Mouse (Mus musculus): ENCODE measurements around the gene Klhl3. TPM values are rescaled to one million over a fixed set of nuclear protein-coding genes. Genes with fewer than 3 reads are reported as not detected.

Klhl3 gene
- total RNA-seq, 2 experiments from 2014 or later, result 50.4 to 52.7 TPM

DNA sequence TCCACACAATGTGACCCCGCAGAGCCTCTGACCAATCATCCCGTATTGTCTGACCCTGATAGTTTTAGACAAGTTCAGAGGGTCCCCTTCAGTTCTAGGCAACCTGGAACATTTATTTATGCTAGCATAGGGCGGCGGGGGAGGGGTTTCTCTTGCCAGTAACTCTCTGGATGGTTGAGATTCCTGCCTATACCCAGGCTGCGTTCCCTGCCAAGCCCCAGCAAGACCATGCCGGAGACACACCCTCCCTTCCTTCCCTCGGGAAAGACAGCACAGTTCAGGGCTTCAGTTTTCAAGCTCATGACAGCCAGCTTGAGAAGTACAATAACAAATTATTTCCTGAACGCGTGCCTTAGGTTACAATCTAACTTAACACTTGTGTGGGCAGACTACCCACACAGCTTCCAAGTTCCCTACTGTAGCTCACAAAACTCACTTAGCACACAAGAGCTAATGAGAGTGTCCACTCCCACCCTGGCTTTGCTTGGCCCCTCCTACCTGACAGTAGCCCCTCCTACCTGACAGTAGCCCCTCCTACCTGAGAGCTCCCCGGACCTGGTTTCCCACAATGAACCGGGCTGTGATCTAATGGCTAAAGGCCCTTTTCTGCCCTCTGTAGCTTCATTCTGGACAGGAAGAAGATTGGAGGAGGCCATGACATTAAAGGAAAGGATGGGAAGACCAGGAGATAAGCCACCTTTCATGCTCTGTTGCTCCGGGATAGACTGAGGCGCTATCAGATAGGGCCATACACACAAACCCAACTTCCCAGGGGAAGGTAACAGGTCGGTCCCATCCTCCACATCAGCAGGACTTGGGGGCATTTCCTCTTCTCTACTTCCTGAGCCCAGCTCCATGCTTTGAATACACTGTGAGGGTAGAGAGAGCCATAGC lies 46.6 kb downstream of the Klhl3 start:
- DNase-seq, result no peak

DNA sequence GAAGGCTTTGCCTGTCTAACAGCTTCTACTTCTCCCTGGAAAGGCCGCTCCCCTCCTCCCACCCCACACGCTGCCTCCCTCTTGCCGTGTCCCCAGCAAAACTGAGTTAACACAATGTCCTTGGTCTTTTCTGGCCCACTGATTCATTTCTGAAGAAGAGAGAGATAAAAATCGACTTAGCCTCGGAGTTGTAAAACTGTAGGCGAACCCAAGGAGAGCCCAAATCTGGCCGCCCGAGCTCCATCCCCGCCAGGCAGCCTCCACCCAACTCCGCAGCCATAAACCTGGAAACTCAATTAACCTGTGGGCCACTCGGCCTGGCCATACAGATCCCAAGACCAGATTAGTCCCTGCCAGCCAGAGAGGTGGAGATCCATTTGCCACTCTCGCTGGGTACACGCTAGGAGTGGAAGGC lies 47.3 kb downstream of the Klhl3 start:
- no peak for DNase-seq

DNA sequence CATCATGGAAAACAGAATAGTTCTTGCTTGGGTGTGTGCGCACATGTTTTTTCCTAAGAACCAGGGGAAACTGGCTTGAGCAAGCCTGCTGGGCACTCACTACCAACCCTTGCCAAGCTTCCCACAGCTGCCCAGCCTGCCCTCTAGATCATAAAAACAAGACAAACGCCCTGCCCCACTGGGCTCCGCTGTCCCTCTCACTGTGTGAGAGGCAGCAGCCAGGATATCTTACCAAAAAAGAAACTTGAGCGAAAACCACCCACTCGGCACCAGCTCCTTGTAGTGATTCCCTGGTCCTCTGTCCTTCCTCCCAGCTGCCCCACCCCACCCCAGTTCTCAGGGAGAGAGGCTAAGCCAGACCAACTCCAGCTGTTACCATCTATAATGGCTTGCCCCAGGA lies 48.1 kb downstream of the Klhl3 start:
- DNase-seq, result no peak

DNA sequence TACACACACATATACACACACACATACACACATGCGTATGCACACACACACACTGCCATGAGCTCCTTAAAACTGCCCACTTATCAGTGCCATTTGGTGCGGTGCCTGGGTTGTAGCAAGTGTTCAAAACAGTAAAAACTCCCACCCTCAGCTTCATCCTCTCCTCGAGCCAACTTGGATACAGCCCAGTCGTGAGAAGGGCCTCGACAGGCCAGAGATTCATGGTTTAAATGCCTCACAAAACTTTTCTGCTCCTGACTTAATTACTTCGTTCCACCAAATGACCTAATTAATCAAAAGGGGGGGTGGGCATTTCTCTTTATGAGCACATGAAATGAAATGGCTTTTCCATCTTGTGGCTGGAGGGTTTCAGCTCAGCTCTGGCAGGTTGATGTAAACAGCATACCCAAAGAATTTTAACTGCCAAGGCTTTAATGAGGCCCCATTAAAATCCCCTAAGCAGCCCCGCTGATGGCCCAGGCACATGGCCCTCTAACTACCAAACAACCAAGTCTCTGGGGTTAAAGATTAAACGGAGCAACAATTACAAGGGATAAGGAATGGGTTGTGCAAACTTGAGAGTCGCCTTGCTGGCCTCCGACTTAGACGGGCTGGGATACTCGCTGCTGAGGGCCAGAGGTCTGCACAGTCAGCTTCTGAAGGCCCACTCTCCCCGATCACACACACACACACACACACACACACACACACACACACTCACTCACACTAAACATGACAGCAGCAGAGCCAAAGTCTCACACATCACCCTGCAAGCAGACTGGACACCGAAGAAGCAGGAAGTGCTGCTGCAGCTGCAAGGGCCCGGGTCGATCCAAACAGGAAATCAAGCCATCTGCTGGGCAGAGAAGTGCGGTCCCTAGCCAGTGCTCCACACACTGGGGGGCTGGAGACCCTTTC lies 55.2 kb downstream of the Klhl3 start:
- DNase-seq, result no peak

DNA sequence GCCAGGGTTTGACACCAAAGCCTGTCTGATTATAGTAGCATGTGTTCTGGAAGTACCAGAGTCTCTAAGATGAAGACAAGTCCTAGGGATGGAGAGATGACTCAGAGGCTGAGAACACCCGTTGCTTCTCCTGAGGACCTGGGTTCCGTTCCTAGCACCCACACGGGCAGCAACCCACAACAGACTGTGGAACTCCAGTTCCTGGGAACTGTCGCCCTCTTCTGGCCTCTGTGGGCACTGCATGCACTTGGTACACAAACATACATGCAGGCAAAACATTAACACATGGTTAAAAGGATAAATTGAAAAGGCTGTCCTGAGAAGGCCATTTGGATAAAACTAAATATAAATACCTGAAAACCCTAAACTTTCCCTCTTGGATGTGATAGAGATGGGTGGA lies 56.8 kb downstream of the Klhl3 start:
- DNase-seq, result no peak

DNA sequence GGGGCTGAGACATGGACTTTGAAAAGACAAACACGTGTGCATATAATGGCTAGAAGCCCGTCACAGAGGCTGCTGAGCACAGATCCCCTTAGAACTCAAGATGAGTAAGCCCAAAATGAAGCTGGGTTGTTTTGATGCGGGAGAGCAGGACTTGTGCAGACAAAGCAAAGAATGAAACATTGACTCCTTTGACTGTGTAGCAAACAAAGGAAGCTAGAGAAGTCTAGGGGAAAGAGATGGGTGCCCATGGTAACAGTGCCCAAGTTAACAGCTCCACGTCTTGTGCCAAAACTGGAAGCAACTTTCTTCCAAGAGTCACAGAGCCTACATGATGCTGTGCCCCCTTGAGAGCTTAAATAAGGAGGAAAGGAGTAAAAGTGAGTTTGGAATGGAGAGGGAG lies 59.8 kb downstream of the Klhl3 start:
- no peak for DNase-seq

DNA sequence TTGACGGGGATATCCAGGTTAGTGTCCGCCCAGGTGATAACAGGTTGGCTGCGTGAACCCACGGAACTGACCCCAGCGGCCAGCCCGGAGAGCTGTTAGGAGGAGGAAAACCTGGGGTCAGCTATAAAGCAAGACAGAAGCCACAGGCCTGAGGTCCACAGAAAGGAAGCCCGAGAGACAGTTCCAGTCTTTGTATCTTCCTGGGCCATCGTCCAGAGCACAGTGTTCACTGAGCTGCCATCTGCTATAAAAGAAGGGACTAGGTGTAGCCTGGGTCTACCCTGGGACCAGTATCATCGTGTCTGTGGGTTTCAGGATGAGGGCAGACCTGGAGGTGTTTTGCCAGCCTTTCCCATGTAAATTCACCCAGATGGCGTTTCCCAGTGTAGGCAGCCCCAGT lies 61.7 kb downstream of the Klhl3 start:
- no peak for DNase-seq

DNA sequence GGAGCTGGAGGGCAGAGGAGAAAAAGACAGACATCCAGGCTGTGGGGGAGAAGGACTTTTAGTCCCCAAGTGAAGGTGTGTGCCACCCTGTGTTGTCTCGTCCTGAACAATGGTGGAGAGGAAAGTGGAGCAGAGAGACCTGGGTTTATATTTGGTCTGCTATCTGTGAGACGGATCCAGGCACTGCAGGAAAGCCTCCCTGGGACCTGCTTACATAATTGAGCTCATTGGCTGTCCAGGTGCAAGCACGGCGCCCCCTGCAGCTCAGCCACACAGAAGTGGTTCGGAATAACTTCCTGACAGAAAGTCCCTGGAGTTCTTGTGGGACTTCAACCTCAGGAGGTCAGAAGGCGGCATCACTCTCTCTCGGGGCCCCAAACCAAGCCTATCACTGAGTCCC lies 62.1 kb downstream of the Klhl3 start:
- DNase-seq, result no peak

DNA sequence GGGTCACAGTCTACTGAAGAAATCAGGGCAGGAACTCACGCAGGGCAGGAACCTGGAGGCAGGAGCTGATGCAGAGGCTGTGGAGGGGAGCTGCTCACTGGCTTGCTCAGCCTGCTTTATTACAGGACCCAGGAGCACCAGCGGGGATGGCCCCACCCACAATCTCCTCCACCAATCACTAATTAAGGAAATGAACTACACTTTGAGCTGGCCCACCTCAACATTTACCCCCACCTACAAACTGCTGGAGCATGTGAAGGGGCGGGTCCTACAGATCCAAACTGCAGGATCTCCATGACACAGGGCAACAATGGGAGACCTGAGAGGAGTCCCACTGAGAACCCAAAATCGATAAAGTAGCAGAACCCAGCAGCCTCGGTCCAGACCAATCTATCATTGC lies 64.3 kb downstream of the Klhl3 start:
- no peak for DNase-seq

DNA sequence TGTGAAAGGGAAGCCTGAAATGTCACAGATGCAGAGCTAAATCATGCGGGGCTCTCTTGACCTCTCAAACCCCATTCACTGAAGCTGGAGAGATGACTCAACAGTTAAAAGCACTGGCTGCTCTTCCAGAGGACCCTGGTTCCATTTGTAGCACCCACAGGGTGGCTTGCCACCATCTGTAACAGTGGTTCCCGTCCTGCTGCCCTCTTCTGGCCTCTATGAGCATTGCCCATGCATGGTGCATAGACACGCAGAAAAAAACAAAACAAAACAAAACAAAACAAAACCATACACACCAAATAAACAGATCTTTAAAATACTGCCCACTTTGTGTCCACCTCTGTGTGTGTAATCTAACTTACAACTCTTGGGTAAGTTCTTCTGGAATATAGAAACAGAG lies 65.3 kb downstream of the Klhl3 start:
- DNase-seq, result no peak

DNA sequence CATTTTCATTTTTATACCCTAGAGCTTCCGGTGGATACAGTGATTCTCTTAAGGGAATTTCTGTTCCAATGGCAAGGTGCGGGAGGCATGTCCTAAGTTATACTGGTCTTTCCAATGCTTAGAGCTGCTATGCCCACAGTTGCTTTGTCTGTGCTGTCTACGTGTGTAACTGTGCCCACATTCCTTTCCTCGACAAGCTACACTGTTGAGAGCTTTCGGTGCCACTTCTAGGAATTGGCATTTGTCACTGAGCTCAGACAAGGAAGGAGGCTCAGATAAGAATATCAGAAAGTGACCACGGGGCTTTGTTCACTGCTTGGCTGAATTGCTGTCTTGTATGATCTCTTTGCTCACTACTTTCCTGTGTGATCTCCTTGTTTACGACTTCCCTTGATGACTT lies 67.2 kb downstream of the Klhl3 start:
- DNase-seq, result no peak

DNA sequence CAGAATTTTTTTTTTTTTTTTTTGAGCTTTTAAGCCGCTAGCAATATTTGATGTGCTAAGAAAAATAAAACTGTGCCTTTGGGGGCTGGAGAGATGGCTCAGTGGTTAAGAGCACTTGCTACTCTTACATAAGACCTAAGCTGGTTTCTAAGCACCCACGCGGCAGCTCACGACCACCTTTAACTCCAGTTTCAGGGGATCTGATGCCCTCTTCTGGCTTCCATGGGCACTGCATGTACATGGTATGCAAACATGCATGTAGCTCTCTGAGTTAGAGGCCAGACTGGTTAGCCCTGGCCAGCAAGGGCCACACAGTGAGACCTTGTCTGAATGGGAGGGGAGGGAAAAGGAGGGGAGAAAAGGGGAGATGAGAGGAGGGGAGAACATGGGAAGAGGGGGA lies 68.1 kb downstream of the Klhl3 start:
- no peak for DNase-seq

DNA sequence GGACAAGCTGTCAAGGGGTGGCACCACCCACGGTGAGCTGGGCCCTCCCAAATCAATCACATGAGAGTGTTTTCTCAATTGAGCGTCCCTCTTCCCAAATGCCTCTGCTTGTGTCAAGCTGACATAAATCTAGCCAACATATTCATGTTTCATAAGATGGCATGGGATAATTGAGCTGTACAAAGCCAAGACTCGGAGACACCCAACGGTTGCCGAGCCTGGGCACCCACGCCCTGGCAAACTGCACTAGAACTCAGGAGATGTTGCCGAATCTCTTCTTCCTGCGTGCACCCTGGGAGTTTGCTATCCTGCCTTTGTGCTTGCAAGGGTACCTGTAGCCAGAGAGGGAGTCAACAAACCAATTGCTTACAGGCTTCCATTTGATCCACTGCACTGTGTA lies 70.1 kb downstream of the Klhl3 start:
- DNase-seq, result no peak

DNA sequence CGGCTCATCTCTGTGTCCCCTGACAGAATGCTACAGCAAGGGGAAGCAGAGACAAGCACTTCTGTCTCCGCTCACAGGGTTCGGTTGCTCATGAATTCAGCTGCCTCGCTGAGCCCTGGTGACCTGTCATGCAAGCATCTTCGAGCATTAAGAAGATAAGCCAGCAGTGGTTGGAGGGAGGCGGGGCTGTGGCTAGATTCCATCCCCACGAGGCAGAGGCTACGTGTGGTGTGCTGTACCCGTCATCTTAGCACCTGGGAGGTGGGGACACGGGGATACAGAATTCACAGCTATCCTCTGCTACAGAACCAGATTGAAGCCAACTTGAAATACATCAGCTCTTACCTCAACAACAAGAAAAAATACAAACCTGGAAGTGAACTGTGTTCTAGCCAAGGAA lies 73.3 kb downstream of the Klhl3 start:
- DNase-seq, result no peak

DNA sequence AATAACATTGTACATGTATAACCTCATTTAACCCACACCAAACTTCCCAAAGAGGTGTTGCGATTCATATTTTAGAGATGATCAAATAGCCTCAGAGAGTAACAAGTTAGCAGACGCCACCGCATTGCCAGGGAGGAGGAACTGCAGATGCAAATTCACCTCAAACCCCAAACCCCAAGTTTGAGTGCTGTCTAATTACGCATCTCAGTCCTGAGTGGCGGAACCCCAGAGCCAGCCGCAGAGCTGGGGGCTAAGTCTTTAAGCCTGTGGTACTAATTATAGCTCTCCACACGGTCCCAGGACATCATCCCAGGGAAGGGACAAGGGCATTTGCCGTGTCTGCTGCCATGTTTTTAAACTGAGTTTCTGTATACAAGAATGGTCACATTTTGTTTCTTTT lies 75.9 kb downstream of the Klhl3 start:
- no peak for DNase-seq

DNA sequence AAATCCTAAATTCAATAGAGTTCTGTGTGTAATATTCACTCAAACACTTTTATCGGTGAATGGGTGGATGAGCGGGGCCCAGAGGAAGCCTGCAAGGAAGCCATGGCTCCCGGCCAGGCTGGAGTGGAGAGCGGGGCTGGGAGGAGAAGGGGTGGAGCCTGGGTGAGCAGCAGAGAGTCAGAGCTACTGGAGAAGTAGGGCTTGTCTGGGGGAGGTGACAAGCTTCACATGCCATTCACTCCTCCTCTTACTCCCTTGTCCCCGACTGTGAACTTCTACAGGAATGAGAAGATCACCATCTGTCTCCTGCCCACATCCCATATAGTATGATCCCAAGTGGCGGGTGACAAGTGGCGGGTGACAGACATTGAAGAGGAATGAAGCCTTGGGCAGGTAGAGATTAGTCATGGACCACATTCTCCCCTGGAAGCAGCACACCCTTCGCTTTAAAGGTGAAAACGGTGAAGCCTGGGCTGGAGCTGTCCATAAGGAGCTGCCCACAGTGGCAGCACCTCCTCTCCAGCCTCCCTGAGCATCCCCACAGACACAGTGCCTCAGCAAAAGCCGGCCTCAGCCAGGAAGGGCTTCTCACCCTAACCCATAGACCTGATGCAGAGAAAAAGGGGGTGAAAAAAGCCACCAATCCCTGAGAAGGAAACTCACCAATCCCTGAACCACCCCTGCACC lies 77.8 kb downstream of the Klhl3 start:
- DNase-seq, result peak; percentile 59 to 67

DNA sequence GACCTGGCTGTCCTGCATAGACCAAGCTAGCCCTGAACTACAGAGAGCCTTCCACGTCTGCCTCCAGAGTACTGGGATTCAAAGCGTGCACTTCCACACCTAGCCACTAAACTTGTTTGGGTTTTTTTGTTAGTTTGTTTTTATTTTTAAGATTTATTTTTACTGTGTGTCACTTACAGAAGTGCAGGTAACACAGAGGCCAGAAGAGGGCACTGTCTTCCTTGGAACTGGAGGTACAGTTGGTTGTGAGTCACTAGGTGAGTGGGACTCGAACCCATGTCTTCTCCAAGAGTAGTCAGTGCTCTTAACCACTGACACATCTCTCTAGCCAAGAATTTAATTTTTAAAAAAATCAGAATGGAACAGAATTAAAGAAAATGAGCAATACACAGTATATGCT lies 78.4 kb downstream of the Klhl3 start:
- DNase-seq, result no peak

DNA sequence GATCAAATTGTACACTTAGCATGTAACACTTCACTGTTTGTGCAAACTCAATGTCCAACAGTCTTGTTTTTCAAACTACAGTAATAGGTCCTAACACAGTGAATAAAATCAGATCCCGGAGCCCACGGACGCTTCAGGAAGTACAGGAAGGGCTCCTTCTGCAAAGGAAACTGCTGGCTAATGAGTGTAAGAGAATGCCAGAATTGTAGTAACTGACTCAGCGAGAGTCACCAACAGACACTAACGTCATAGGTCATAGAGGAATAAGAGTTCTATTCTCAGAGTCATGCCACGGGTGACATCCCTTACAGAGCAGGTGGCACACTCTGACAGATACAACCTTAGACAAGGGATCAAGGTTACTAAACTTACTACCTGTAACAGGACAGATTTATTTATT lies 78.9 kb downstream of the Klhl3 start:
- no peak for DNase-seq

DNA sequence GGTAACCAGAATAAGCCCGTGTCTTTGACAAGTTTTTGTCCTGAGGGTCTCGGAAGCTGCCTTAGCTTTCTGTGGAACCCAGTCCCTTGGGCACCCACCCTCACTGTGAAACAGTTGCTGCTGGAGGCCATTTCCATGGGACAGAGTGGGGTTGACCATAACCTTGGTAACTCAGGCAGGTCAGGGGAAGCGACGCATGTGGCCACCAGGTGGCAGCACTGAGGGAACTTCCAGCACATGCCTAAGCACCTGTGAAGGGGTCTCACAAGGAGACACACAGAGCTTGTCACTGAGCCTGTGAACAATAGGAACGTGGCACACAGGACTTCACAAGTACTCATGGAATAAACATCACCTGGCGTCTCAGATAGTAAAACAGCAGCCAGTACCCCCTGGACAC lies 81.6 kb downstream of the Klhl3 start:
- DNase-seq, result peak in 1 of 2 experiments; percentile 28

DNA sequence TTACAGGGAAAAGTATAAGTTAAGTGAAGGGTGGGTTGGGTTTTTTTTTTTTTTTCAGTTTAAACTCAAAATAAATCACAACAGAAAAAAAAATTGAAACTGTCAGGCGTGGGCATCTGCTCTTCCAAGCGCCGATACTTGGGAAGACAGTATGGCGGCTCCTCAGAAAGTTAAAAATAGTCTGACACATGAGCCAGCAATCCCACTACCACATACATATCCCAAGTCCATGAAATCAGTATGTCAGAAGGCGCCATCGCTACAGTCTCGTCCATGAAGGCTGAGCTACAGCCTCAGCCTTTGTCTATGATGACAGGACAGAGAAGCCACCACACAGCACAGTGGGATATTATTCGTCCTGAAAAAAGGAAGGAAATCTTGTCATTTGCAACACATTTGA lies 86.3 kb downstream of the Klhl3 start:
- no peak for DNase-seq

DNA sequence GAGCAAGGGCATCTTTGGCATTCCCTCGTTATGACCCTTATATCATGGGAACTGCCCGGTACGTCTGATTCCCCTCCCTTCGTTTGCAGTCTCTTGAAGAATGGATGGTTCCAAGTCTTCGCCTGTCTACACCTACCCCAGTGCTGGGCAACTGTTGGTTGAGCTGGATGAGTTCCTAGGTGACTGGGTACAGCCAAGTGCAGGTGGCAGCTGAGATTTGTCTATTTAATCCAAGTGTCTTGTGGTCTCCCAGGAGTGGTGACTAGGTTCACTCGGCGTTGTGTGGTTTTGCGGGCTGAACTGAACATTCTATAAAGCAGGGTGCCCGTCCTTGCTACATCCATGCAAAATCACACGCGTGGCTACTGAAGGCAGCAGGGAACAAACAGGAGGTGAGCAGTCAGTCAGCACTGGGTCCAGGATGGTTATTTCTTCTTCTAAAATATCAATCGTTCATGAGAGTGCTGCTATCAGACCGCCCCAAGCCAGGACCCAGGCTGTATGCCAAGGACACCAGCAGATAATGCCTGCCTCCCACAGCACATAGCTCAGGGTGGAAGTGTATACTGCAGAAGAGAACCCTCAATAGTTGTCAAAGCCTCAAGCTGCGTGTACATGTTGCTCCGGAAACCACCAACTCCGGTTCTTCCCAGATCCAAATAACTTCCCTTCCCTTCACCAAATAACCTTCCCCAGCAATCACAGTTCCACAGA lies 87.5 kb downstream of the Klhl3 start:
- DNase-seq, result no peak

DNA sequence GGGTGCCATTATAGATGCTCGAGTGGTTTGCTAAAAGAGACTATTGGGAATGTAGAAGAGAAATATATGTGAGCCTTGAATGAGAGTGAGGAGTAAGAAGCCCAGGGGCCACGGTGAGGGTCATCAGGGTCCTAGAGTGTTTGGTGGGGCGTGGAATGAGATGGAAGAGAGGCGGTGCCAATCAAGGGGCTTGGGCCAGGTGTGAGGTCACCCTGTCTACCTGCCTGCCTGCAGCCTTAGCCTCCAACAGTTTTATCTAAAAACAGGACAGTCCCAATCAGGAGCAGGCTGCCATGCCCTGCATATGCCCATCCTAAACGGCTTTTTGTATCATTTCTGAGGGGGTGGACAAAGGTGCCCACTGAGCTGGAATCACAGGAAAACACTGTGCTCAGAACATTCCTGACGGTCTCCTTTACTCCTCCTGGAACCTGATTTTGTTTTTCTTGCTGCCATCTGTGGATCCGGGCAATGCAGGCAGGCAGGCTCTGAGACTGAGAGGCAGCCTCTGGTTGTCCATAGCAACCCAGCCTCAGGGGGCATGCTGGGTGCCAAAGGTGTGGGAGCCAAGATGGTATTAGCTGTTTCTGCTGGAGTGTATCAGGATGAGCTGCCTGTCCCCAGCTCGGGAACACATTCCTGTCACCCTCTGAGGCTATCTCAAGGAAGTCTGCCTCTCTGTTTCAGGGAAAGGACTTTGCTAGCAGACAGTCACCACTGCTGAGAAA lies 89.5 kb downstream of the Klhl3 start:
- DNase-seq, result peak; percentile 48 to 59
